Mouse (Mus musculus) embryonic facial prominence, embryonic 15.5 days (tissue): ENCODE measurements at regions not wholly inside any gene's neighbourhood (a gene's known extent, or its start where the extent isn't known, plus 50 kb on each side); places are given as distances from the start of the nearest gene placed in this dataset.

ENCODE experiments used
- ATAC-seq: fragments of 200-750 bp; cut with Nextera tagmentation; 2 replicates; pipeline ENCODE4 v1.8.0; 2017; ENCODE audit warnings: low read depth, moderate TSS enrichment; ENCODE audit not compliant: insufficient number of reproducible peaks, low FRiP score, low TSS enrichment
- H3K27ac ChIP-seq: fragments of 300-500 bp; sonication (generic); replicated peaks from 2 replicates; pipeline ENCODE4 v1.5.1; 2015; ENCODE audit warnings: mild to moderate bottlenecking, inconsistent platforms
- H3K27me3 ChIP-seq: fragments of 300-500 bp; sonication (generic); 2 replicates; pipeline ENCODE4 v1.6.1; 2015; ENCODE audit warnings: inconsistent platforms
- H3K36me3 ChIP-seq: fragments of 300-500 bp; sonication (generic); 2 replicates; pipeline ENCODE4 v1.6.1; 2015; ENCODE audit warnings: mild to moderate bottlenecking, inconsistent platforms
- H3K4me1 ChIP-seq: fragments of 300-500 bp; sonication (generic); 2 replicates; pipeline ENCODE4 v1.6.1; 2015; ENCODE audit warnings: inconsistent platforms
- H3K4me2 ChIP-seq: fragments of 300-500 bp; sonication (generic); replicated peaks from 2 replicates; pipeline ENCODE4 v1.6.1; 2015; ENCODE audit warnings: mild to moderate bottlenecking, inconsistent platforms
- H3K4me3 ChIP-seq: fragments of 300-500 bp; sonication (generic); replicated peaks from 2 replicates; pipeline ENCODE4 v1.5.1; 2015; ENCODE audit warnings: mild to moderate bottlenecking, inconsistent platforms
- H3K9ac ChIP-seq: fragments of 300-500 bp; sonication (generic); 2 replicates; pipeline ENCODE4 v1.6.1; 2015; ENCODE audit warnings: inconsistent platforms
- H3K9me3 ChIP-seq: fragments of 300-500 bp; sonication (generic); replicated peaks from 2 replicates; pipeline ENCODE4 v1.6.1; 2016; ENCODE audit warnings: inconsistent platforms
- WGBS: fragments of 180-500 bp; shearing (Covaris S2); methylation state at CpG from one replicate; pipeline ENCODE4 v1.1.7; 2015; 5-methylcytosine and 5-hydroxymethylcytosine counted together

DNA sequence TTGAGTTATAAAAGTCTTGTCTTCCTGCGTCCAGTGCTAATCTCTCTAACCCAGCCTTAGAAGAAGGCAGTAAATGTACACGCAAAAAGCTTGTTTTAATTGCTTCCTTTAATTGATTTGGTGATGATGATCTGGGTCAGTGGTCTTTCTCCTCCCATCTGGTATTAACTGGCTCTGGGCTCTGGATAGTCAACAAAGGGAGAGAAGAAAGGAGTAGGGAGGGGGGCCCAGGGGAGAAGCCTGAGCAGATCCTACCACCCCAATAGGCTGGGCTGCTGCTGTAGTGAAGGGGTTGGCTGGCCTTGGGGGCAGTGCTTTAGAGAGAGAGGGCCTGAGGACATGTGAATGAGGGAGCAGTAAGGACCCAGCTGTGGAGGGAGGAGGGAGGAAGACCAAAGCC lies 135.0 kb upstream of the Lemd2 start:
- no peaks in the 10 kb centered on the region for H3K9me3 ChIP-seq
- H3K9ac ChIP-seq = no peak overlapping the region
- ATAC-seq = no peak
- H3K27ac ChIP-seq = no peak overlapping the region
- no peak overlapping the region for H3K4me2 ChIP-seq
- no peak overlapping the region for H3K4me3 ChIP-seq
- 66% methylated on average over 2 of the region's 2 CpGs for WGBS
- H3K36me3 ChIP-seq = no peaks in the 10 kb centered on the region
- H3K27me3 ChIP-seq = no peaks in the 10 kb centered on the region
- no peaks in the 10 kb centered on the region for H3K4me1 ChIP-seq

DNA sequence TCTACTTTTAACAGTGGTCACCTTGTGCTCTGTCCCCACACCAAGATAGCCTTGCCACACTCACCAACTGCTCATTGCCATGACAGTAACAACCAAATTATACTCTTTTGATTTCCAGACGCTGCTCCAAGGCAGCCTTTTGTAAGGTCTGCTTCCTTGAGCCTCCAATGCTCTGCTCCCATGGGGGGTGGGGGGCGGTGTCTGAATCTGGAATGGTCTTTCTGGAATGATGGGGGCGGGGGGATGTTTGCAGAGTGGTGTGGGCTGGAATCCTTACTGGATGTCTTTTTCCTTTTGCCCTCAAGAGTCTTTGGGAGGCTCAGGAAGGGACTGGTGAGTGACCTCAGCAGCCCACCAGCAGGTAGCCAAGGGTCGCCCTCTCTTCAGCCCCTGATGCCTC lies 131.4 kb upstream of the Lemd2 start:
- H3K27me3 ChIP-seq = no peaks in the 10 kb centered on the region
- no peak overlapping the region for H3K27ac ChIP-seq
- H3K4me1 ChIP-seq = no peaks in the 10 kb centered on the region
- no peak overlapping the region for H3K4me2 ChIP-seq
- H3K9me3 ChIP-seq = no peaks in the 10 kb centered on the region
- no peak overlapping the region for H3K4me3 ChIP-seq
- H3K9ac ChIP-seq = no peak overlapping the region
- WGBS = 51% methylated on average over 4 of the region's 4 CpGs
- no peaks in the 10 kb centered on the region for H3K36me3 ChIP-seq
- no peak for ATAC-seq

DNA sequence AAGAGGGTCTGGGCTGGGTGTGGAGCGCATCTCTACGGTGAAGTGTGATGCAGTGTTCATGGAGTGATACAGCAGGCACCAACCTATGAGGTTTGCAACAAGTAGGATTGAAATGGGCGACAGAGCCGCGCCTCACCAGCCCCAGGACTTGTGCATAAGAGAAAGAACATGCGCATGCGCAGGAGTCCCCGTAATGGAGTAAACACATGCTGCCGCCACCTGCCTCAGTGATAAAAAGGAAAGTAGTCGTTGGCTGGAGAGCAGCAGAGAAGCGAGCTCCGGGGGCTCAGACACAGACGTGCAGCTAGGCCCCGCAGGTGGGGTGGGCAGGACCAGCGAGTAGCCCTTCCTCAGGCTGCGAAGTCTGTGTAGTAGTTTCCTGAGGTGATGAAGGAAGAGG lies 129.3 kb upstream of the Lemd2 start:
- Histone ChIP-seq H3K4me2 (no peak overlapping the region), H3K36me3 (no peaks in the 10 kb centered on the region), H3K9me3 (no peaks in the 10 kb centered on the region), H3K4me3 (no peak overlapping the region), H3K9ac (no peak overlapping the region), H3K27ac (no peak overlapping the region), H3K27me3 (no peaks in the 10 kb centered on the region), H3K4me1 (no peaks in the 10 kb centered on the region)
- 82% methylated on average over 16 of the region's 16 CpGs for WGBS
- ATAC-seq = no peak

DNA sequence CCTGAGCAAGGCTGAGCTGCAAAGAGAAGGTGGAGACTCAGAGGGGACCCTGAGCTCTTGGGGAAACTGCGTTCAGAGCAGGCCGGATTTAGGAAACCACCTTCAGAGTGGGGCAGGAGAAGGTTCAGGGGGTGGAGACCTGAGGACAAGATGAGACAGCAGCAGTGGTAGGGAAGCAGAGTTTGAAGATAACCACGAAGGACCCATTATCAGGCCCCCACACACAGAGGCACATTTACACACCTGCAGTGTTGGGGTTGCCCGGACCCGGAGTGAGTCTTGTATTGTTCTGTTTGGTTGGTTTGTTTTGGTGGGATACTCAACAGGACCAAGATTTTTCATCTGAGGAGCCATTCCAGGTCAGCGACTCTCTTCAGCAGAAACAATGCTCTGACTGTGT lies 128.9 kb upstream of the Lemd2 start:
- 86% methylated on average over 6 of the region's 6 CpGs for WGBS
- ATAC-seq = no peak
- H3K27me3 ChIP-seq = no peaks in the 10 kb centered on the region
- no peak overlapping the region for H3K4me3 ChIP-seq
- no peak overlapping the region for H3K27ac ChIP-seq
- no peak overlapping the region for H3K9ac ChIP-seq
- H3K9me3 ChIP-seq = no peaks in the 10 kb centered on the region
- H3K36me3 ChIP-seq = no peaks in the 10 kb centered on the region
- H3K4me2 ChIP-seq = no peak overlapping the region
- H3K4me1 ChIP-seq = no peaks in the 10 kb centered on the region

DNA sequence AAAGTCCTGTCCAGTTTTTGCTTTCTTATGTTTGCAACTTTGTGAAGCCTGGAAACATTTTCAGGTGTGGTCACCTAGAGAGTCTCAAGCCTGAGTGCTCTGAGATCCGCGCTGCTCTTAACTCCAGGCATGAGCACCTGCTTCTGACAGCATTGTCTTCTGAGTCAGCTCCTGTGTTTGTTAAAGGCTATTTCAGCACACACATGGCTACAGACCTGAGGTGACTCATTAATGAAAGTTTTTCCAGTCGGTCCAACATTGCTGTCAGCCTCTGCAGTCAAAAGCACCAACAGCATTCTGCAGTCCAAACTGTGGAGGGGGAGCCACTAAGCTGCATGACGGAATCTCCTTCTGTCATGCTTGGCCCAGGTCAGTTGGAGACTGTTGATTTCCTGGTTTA lies 127.8 kb upstream of the Lemd2 start:
- no peak overlapping the region for H3K27ac ChIP-seq
- H3K36me3 ChIP-seq = no peaks in the 10 kb centered on the region
- H3K9ac ChIP-seq = no peak overlapping the region
- no peaks in the 10 kb centered on the region for H3K9me3 ChIP-seq
- H3K4me3 ChIP-seq = no peak overlapping the region
- WGBS = 77% methylated on average over 4 of the region's 4 CpGs
- H3K27me3 ChIP-seq = no peaks in the 10 kb centered on the region
- H3K4me2 ChIP-seq = no peak overlapping the region
- no peak for ATAC-seq
- H3K4me1 ChIP-seq = no peaks in the 10 kb centered on the region

DNA sequence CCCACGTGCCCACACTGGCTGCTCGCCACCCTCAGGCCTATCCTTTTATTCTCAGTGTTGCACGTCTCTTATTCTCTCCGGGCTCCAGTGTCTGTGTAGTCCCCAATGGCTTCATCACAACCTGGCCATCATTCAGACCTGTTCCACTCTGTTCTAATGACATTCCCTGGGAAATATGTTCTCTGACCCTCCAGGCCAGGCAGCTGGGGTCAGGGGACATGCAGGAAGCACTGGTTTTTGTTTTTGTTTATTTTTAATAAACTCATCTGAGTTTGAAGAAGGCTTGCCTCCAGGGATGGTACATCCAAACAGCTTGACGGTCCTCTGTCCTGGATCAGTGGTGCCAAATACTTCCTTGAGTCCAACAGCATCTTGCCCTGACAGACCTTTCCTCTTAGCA lies 127.4 kb upstream of the Lemd2 start:
- no peak overlapping the region for H3K4me2 ChIP-seq
- H3K36me3 ChIP-seq = no peaks in the 10 kb centered on the region
- ATAC-seq = no peak
- H3K27ac ChIP-seq = no peak overlapping the region
- no peaks in the 10 kb centered on the region for H3K4me1 ChIP-seq
- 69% methylated on average over 5 of the region's 5 CpGs for WGBS
- H3K4me3 ChIP-seq = no peak overlapping the region
- no peaks in the 10 kb centered on the region for H3K27me3 ChIP-seq
- no peak overlapping the region for H3K9ac ChIP-seq
- H3K9me3 ChIP-seq = no peaks in the 10 kb centered on the region

DNA sequence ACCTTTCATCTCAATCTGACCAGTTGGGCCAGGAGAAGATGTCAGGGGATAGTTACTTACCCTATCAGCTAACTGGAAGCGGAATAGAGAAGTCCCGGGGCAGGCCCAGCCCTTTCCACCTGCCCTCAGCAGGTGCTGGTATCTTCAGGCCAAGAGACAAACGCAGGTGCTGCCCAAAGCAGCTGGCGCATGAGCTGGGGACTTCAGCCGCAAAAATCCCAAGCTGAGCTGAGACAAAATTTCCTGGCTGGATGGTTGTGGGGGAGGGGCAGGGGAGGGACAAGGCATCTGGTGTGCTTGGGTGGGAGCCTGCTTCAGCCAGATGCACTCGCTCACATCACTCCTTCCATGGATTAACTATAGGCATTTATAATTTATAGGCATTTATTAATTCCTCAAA lies 125.5 kb upstream of the Lemd2 start:
- peaks cover 8% of the 10 kb centered on the region; the same call in 1 of the 2 replicates for H3K4me1 ChIP-seq
- H3K36me3 ChIP-seq = no peaks in the 10 kb centered on the region
- no peak for ATAC-seq
- H3K9ac ChIP-seq = no peak overlapping the region
- 0 out of 2 replicates have a peak, but pooled peaks cover 8% of the 10 kb centered on the region for H3K27me3 ChIP-seq
- H3K9me3 ChIP-seq = no peaks in the 10 kb centered on the region
- H3K27ac ChIP-seq = no peak overlapping the region
- no peak overlapping the region for H3K4me3 ChIP-seq
- H3K4me2 ChIP-seq = no peak overlapping the region
- 52% methylated on average over 6 of the region's 6 CpGs for WGBS

DNA sequence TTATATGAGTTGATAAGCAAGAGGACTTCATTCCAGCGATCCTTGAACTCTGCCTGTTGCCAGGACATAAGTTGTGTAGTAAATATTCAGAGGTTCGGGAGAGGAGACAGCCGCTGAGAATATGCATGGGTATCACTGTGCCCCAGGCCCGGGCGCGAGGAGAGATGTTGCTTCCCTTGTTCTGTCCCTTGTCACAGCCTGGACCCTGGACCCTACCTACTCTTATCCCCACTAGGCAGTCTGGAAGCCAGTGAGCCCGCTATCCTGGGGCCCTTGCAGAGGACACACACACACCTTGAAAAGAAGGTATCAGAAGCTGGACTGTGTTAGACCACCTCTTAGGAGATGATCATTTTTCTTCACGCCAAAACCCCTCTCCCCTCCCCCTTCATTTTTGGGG lies 124.9 kb upstream of the Lemd2 start:
- WGBS = 87% methylated on average over 8 of the region's 8 CpGs

DNA sequence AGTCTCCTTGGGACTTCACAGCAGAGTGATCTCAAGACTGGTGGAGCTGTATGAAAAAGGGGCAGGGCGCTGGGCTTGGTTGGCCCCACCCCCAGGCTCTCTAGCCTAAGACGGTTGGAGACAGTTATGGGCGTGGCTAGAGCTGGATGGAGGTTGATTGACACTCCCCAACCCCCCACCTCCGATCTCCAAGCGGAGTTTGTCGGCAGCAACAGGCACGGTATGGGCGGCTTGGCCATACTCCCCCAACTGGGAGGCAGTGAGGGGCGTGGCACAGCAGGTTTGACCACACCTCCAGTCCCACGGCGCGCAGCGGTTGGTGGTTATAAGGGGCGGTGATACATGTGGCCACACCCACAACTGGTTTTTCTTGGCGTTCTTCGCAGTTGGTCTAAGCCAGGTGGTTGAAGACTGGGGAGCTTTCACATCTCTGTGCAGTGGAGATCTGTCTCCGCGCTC lies 120.8 kb upstream of the Lemd2 start:
- Histone ChIP-seq H3K9ac (no peak overlapping the region), H3K4me2 (peak overlapping the region; percentile 50), H3K36me3 (no peaks in the 10 kb centered on the region), H3K4me1 (peaks cover 9% of the 10 kb centered on the region; the same call in 1 of the 2 replicates), H3K27me3 (0 out of 2 replicates have a peak, but pooled peaks cover 11% of the 10 kb centered on the region), H3K27ac (no peak overlapping the region), H3K9me3 (no peaks in the 10 kb centered on the region), H3K4me3 (peak overlapping the region; percentile 28)
- peak; percentile 74 for ATAC-seq
- 4% methylated on average over 18 of the region's 18 CpGs for WGBS

More for the DNA sequence above, 124.9 kb upstream of the Lemd2 start:
- H3K4me2 ChIP-seq = no peak overlapping the region
- H3K27ac ChIP-seq = no peak overlapping the region
- no peak for ATAC-seq
- H3K4me3 ChIP-seq = no peak overlapping the region
- H3K36me3 ChIP-seq = no peaks in the 10 kb centered on the region
- no peaks in the 10 kb centered on the region for H3K9me3 ChIP-seq
- peaks cover 9% of the 10 kb centered on the region; the same call in 1 of the 2 replicates for H3K4me1 ChIP-seq
- H3K27me3 ChIP-seq = 0 out of 2 replicates have a peak, but pooled peaks cover 11% of the 10 kb centered on the region
- no peak overlapping the region for H3K9ac ChIP-seq

DNA sequence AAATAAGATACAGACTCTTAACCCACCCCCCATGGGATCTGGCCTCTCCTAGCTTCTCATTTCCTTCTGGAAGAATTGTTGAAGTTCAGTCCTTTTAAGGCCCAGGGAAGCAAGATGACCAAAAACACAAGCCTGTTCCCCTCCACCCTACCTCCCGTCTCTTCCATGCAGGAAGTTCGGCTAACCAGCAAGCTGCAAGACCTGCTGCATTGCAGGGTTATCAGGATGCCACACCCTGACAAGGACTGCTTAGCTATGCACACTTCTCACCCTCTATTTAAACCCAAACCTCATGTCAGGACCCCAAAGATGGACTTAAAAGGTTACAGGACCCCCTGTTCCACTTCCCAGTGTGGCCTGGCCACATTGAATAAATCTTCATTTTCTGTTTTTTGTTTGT lies 119.2 kb upstream of the Lemd2 start:
- 65% methylated on average over 2 of the region's 2 CpGs for WGBS

DNA sequence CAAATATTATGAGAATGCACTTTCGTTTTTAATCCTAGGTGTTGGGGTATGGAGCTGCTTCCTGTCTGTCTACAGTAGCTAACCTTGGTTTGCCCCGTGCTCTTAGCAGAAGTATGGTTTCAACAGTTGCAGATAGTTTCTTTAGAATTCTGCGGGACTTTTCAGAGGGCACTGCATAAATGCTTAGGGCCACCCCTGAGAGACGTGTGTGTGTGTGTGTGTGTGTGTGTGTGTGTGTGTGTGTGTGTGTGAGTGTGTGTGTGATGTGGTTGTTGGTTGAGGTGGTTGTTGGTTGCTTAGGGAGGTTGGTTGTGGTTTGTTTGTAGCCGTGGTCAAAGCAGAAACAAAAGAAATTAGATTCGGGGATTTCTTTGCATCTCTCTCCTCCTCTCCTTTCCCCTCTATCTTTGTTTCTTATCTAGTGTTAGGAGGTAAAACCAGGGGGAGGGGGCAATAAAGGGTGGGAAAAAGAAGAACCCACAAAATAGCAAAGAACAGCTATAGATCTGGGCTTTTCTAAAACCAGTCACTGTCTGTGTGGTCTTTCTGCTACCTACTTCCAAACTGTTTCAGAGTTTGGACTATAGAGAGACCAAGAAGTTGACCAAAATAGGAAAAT lies 118.7 kb upstream of the Lemd2 start:
- H3K27ac ChIP-seq = no peak overlapping the region
- 71% methylated on average over 6 of the region's 6 CpGs for WGBS
- no peak overlapping the region for H3K4me2 ChIP-seq
- no peak overlapping the region for H3K9ac ChIP-seq
- peaks cover 13% of the 10 kb centered on the region for H3K4me1 ChIP-seq
- H3K9me3 ChIP-seq = no peaks in the 10 kb centered on the region
- no peak for ATAC-seq
- H3K27me3 ChIP-seq = 0 out of 2 replicates have a peak, but pooled peaks cover 11% of the 10 kb centered on the region
- H3K4me3 ChIP-seq = no peak overlapping the region
- no peaks in the 10 kb centered on the region for H3K36me3 ChIP-seq

More for the DNA sequence above, 119.2 kb upstream of the Lemd2 start:
- peaks cover 9% of the 10 kb centered on the region; the same call in 1 of the 2 replicates for H3K4me1 ChIP-seq
- no peak for ATAC-seq
- no peaks in the 10 kb centered on the region for H3K9me3 ChIP-seq
- no peak overlapping the region for H3K9ac ChIP-seq
- H3K4me3 ChIP-seq = no peak overlapping the region
- H3K27me3 ChIP-seq = 0 out of 2 replicates have a peak, but pooled peaks cover 11% of the 10 kb centered on the region
- H3K27ac ChIP-seq = no peak overlapping the region
- H3K36me3 ChIP-seq = no peaks in the 10 kb centered on the region
- H3K4me2 ChIP-seq = no peak overlapping the region
